Mouse (Mus musculus) liver, embryonic 14.5 days (tissue): ENCODE data around the gene Clps. TPM values are rescaled to one million over a fixed set of nuclear protein-coding genes. Genes with fewer than 3 reads are reported as not detected.

Experiments used
- ATAC-seq: fragments of 200-750 bp; cut with Nextera tagmentation; 2 replicates; pipeline ENCODE4 v1.8.0; 2017; ENCODE audit warnings: moderate number of reproducible peaks, mild to moderate bottlenecking, moderate library complexity; ENCODE audit not compliant: insufficient read depth
- DNase-seq, 3 experiments: peaks; one replicate each; pipeline ENCODE4 v3.0.0-alpha.2; 2012 to 2013; ENCODE audit warnings: low read depth in 3 of 3, low spot score in 3 of 3
- H3K27ac ChIP-seq: fragments of 300-500 bp; sonication (generic); 2 replicates; pipeline ENCODE4 v1.5.1; 2014; ENCODE audit warnings: moderate library complexity, mild to moderate bottlenecking, control low read depth, inconsistent platforms
- H3K27me3 ChIP-seq: fragments of 300-500 bp; sonication (generic); 2 replicates; pipeline ENCODE4 v1.6.1; 2014; ENCODE audit warnings: mild to moderate bottlenecking, low read length, moderate library complexity; ENCODE audit not compliant: control insufficient read depth, insufficient read depth
- H3K36me3 ChIP-seq: fragments of 300-500 bp; sonication (generic); replicated peaks from 2 replicates; pipeline ENCODE4 v1.6.1; 2014; ENCODE audit warnings: low read depth; ENCODE audit not compliant: control insufficient read depth, insufficient read depth
- H3K4me1 ChIP-seq, 2 experiments: fragments of 200-500 bp in 1 of 2; fragments of 300-500 bp in 1 of 2; sonication (generic) in 1 of 2; replicated peaks; 2 replicates each; pipeline ENCODE4 v1.6.1; 2012 to 2014; ENCODE audit warnings: antibody characterized with exemption in 1 of 2, inconsistent platforms in 1 of 2, low read length in 1 of 2; ENCODE audit not compliant: control insufficient read depth in 2 of 2, insufficient read depth in 2 of 2
- H3K4me2 ChIP-seq: fragments of 300-500 bp; sonication (generic); 2 replicates; pipeline ENCODE4 v1.6.1; 2014; ENCODE audit warnings: low read depth, mild to moderate bottlenecking, control low read depth, moderate library complexity
- H3K4me3 ChIP-seq, 2 experiments: fragments of 200-500 bp in 1 of 2; fragments of 300-500 bp in 1 of 2; sonication (generic) in 1 of 2; 2 replicates each; pipeline ENCODE4 v1.5.1; 2012 to 2014; ENCODE audit warnings: low read depth in 2 of 2, low read length in 2 of 2, mild to moderate bottlenecking in 2 of 2, control low read depth in 1 of 2, inconsistent platforms in 1 of 2, moderate library complexity in 1 of 2; ENCODE audit not compliant: insufficient read depth in 1 of 2
- H3K9ac ChIP-seq: fragments of 300-500 bp; sonication (generic); replicated peaks from 2 replicates; pipeline ENCODE4 v1.6.1; 2014; ENCODE audit warnings: mild to moderate bottlenecking, control low read depth, moderate library complexity
- H3K9me3 ChIP-seq: fragments of 300-500 bp; sonication (generic); 2 replicates; pipeline ENCODE4 v1.6.1; 2016; ENCODE audit warnings: low read length, mixed read lengths; ENCODE audit not compliant: control insufficient read depth
- CTCF ChIP-seq: IDR thresholded peaks from 2 replicates; pipeline ENCODE4 v1.5.1; 2016; ENCODE audit warnings: antibody characterized with exemption, low read depth, control low read depth
- EP300 ChIP-seq: IDR thresholded peaks from 2 replicates; pipeline ENCODE4 v1.6.1; 2016; ENCODE audit warnings: antibody characterized with exemption, low read depth
- WGBS: fragments of 180-500 bp; shearing (Covaris S2); extraction: QIAGEN DNeasy Blood & Tissue Kit; methylation state at CpG from one replicate; pipeline ENCODE4 v1.1.7; 2014; ENCODE audit not compliant: insufficient replicate concordance; 5-methylcytosine and 5-hydroxymethylcytosine counted together
- polyA plus RNA-seq, 2 experiments: library from polyadenylated mRNA; depleted of rRNA in 1 of 2; stranded (reverse) in 1 of 2; unstranded in 1 of 2; fragments of >200 nt; fragmentation: Nextera tagmentation in 1 of 2; extraction: Ambion mirVana in 1 of 2; gene quantifications; 2 replicates each; pipeline versions ENCODE4 v1.2.1 to v1.2.3; 2012 to 2014

The Clps gene
- polyA plus RNA-seq, 2 experiments, result 1.2 to 3.7 TPM

DNA sequence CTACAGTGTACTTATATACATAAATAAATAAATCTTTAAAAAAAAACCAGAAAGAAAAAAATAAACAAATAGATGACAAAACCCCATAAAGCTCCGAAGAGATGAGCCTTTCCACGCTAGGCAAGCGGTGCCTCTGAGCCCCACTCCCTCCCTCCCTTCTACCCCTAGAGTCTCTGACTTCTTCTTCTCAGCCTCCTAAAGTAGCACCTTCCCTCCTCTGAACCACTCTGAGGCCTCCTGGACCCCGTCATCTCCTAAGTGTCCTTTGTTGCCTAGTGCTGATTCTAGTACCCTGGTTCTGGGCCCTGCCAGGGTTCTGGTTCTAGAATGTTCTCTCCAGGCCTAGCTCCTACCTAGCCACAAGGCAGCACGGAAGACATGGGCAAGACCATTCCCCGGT is 30.1 kb downstream of the Clps start, which contains the start of gene Armc12:
Armc12 (plus strand) TSS at position 301 of the 400 bp plus-strand sequence.
- H3K4me2 ChIP-seq, result no peak within 1 kb of the TSS
- no peaks in the 10 kb centered on the region for H3K27me3 ChIP-seq
- ATAC-seq (no peak), DNase-seq (no peak)
- no peak within 1 kb of the TSS for H3K27ac ChIP-seq
- H3K4me3 ChIP-seq, result no peak within 1 kb of the TSS
- 73% methylated on average over 6 of the region's 6 CpGs for whole genome bisulfite sequencing
- H3K4me1 ChIP-seq, result peaks cover 0 to 8% of the 10 kb centered on the region in 2 experiments; a peak in 1 of 4 replicates
- H3K36me3 ChIP-seq, result no peaks in the 10 kb centered on the region
- no peaks in the 10 kb centered on the region for H3K9me3 ChIP-seq
- no peak within 1 kb of the TSS for H3K9ac ChIP-seq
- TF ChIP-seq CTCF (no peak), EP300 (no peak)

DNA sequence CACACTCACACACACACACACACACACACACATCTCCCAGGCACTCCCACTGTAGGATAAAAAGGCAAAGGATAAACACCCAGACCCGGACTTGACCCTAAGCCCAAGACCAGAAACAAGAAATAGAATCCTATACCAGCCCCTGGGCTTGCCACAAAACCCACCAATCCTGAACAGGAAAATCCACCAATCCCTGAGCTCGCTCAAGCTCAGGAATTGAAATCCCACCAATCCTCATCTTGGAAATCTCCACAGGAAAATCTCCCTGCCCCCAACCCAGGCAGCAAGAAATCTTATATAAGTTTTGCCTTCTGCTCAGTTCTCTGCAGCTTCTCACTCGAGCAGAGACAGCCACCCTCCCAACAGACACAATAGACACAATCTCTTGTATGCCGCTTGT is 31.4 kb downstream of the Clps start:
- Histone ChIP-seq H3K4me1 (peaks cover 0 to 9% of the 10 kb centered on the region in 2 experiments; a peak in 1 of 4 replicates), H3K9me3 (no peaks in the 10 kb centered on the region), H3K36me3 (no peaks in the 10 kb centered on the region), H3K27me3 (no peaks in the 10 kb centered on the region), H3K27ac (no peak overlapping the region), H3K4me3 (no peak overlapping the region), H3K4me2 (no peak overlapping the region), H3K9ac (no peak overlapping the region)
- 58% methylated on average over 4 of the region's 4 CpGs for WGBS
- no peak for DNase-seq
- ATAC-seq, result no peak
- TF ChIP-seq EP300 (no peak), CTCF (no peak)

DNA sequence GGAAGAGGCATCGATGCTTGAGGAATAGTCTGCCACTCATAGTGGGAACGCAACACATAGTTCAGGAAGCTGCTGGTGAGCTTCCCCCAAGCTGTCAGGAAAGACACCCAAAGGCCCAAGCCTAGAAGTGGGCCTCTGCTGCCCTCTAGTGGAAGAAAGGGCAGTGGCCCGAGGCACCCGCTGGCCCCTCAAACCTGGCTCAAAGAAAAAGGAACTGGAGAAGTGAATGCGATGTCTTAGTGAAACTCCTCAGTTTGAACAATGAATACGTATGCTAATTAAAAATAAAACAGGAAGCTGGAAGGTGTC is 32.6 kb downstream of the Clps start:
- no peak for ATAC-seq
- H3K9me3 ChIP-seq, result no peaks in the 10 kb centered on the region
- TF ChIP-seq CTCF, result peak; percentile 96
- TF ChIP-seq EP300, result no peak
- no peak overlapping the region for H3K27ac ChIP-seq
- no peak overlapping the region for H3K9ac ChIP-seq
- peaks cover 6% of the 10 kb centered on the region; the same call in 1 of the 2 replicates for H3K27me3 ChIP-seq
- 1% methylated on average over 6 of the region's 6 CpGs for WGBS
- no peaks in the 10 kb centered on the region for H3K36me3 ChIP-seq
- peak in 2 of 3 experiments; percentile 41 to 46 for DNase-seq
- H3K4me1 ChIP-seq, result peaks cover 0 to 12% of the 10 kb centered on the region in 2 experiments; a peak in 2 of 4 replicates
- no peak overlapping the region for H3K4me2 ChIP-seq
- 0 out of 4 replicates have a peak overlapping the region, but pooled peaks of 1 of the 2 experiments have one; percentile 11 for H3K4me3 ChIP-seq

DNA sequence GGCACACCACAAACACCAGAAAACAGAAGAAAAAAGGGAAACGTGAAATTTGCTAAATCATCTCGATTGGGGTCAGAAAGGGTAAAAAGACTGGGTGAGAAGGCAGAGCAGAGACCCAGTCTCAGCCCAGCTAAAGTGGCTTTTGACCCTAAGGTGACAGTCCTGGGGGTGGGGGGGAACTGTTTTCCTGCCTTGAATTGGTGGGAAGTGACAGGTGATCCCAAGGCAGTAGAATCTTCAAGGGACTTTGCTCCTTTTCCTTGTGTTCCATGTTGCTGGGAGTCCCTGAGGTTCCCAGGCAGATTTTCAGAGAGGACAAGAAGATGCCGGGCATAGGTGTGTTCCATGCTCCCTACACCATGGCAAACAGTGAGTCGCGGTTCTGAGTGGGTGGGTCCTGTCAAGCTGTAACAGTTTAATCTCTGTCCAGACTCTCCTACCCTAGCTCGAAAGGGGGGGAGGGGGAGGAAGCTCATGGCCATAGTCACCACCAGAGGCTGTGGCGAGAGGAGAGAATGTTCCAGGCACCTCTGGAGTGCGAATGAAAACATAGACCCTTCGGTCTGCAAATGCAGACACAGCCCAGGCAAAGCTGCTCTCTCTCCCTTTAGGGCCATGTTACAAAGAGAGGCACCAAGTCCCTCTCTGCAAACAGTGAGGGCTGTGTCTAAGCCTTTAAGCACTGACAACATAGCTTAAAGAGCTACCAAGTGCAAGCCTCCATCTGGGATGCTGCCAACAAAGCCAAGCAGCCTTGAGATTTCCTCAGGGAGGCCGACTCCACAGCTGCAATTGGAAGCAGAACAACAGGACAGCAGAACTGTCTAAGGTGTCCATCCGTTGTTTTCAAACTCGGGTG is 33.2 kb downstream of the Clps start:
- Histone ChIP-seq H3K4me1 (peaks cover 0 to 12% of the 10 kb centered on the region in 2 experiments; a peak in 2 of 4 replicates), H3K4me3 (0 out of 4 replicates have a peak overlapping the region, but pooled peaks of 1 of the 2 experiments have one; percentile 11), H3K27me3 (peaks cover 9% of the 10 kb centered on the region; the same call in 1 of the 2 replicates), H3K4me2 (no peak overlapping the region), H3K9ac (no peak overlapping the region), H3K27ac (no peak overlapping the region), H3K36me3 (no peaks in the 10 kb centered on the region), H3K9me3 (no peaks in the 10 kb centered on the region)
- no peak for TF ChIP-seq CTCF
- no peak for TF ChIP-seq EP300
- ATAC-seq (no peak), DNase-seq (no peak)
- 27% methylated on average over 12 of the region's 12 CpGs for WGBS

DNA sequence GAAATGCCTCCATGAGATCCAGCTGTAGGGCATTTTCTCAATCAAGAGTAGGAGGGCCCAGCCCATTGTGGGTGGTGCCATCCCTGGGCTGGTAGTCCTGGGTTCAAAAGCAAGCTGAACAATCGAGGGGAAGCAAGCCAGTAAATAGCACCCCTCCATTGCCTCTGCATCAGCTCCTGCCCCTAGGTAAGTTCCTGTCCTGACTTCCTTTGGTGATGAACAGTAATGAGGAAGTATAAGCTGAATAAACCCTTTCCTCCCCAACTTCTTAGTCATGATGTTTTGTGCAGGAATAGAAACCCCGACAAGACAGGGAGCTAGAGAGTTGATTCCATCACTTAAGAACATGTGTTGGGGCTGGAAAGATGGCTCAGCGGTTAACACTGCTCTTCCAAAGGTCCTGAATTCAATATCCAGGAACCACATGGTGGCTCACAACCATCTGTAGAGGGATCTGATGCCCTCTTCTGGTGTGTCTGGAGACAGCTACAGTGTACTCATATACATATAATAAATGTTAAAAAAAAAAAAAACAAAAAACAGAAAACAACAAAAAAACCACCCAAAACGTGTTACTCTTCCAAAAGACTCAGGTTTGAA is 35.6 kb downstream of the Clps start:
- no peak overlapping the region for H3K4me3 ChIP-seq
- no peak for ATAC-seq
- DNase-seq, result no peak
- TF ChIP-seq EP300 (no peak), CTCF (no peak)
- no peak overlapping the region for H3K9ac ChIP-seq
- H3K4me2 ChIP-seq, result no peak overlapping the region
- no peak overlapping the region for H3K27ac ChIP-seq
- no peaks in the 10 kb centered on the region for H3K9me3 ChIP-seq
- H3K36me3 ChIP-seq, result no peaks in the 10 kb centered on the region
- WGBS, result 39% methylated on average over 4 of the region's 4 CpGs
- peaks cover 0 to 15% of the 10 kb centered on the region in 2 experiments; a peak in 2 of 4 replicates for H3K4me1 ChIP-seq
- peaks cover 13% of the 10 kb centered on the region for H3K27me3 ChIP-seq
